Mouse (Mus musculus) lung, adult 2 months (tissue): ENCODE measurements around the gene Trpt1. TPM values are rescaled to one million over a fixed set of nuclear protein-coding genes. Genes with fewer than 3 reads are reported as not detected.

Source experiments
- DNase-seq: peaks from one replicate; pipeline ENCODE4 v3.0.0; 2022
- H3K4me1 ChIP-seq: fragments of 200-500 bp; 2 replicates; pipeline ENCODE4 v1.6.1; 2011; ENCODE audit warnings: low read length; ENCODE audit not compliant: control insufficient read depth, insufficient read depth
- H3K4me3 ChIP-seq: fragments of 200-500 bp; replicated peaks from 2 replicates; pipeline ENCODE3; 2011; ENCODE audit warnings: low read depth, mild to moderate bottlenecking, control low read depth, low read length; ENCODE audit errors: extremely low read depth
- CTCF ChIP-seq: fragments of 200-500 bp; IDR thresholded peaks from 2 replicates; pipeline ENCODE4 v1.5.1; 2011; ENCODE audit warnings: mild to moderate bottlenecking, low read length, control low read depth; ENCODE audit not compliant: insufficient read depth
- POLR2A ChIP-seq: fragments of 200-500 bp; IDR thresholded peaks from 2 replicates; pipeline ENCODE4 v1.6.1; 2011; ENCODE audit warnings: low read depth, mild to moderate bottlenecking, control low read depth, low read length, borderline replicate concordance; ENCODE audit errors: extremely low read depth
- WGBS: fragments of 180-500 bp; shearing (Covaris S2); methylation state at CpG from one replicate; pipeline ENCODE4 v1.1.7; 2018; 5-methylcytosine and 5-hydroxymethylcytosine counted together
- polyA plus RNA-seq: library from polyadenylated mRNA; depleted of rRNA; stranded (reverse); fragments of >200 nt; gene quantifications from 2 replicates; pipeline ENCODE4 v1.2.3, GENCODE M21; 2012

The Trpt1 gene
- polyA plus RNA-seq, 1 experiment: 15.1 TPM

DNA sequence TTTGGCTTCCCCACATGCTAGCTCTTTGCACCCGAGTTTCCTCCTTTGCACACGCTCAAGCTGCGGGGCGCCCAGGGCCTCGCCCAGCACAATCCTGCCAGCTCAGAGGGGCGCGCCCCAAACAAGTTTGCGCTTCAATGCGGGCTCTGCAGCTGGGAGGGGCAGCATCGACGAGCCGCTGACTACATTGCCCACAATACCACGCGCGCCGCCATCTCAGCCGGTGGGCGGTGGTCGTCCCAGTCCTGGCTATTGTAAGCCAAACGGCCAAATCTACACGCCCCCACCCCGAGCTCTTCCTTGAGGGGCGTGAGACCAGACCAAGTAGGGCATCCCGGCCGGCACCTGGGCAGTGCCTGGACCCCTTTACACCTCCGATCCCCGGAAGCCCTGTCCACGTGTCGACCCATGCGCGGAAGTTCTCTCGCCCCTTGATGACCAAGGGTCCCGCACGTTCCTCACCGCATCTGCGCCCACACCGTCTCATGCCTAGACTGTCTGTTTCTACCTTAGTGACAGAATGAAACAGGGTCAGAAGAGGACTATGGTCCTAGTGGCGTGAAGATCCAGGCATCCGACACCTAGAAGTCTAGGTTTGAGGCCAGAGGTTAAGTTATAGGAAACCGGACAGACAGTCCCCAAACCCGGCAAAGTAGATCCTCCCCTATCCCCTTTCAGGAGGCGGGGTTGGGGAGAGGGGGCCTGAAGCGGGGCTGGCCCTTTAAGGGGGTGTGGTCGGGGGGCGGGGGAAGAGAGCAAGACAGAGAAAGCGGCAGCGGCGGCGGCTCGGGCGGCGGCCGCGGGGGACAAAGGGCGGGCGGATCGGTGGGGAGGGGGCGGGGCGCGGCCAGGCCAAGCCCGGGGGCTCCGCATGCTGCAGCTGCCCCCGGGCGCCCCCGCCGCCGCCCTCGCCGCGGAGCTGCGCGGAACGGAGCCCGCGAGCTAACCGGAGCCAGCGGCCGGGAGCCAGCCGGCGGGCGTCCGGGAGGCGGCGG, 21.4 kb upstream of the Trpt1 start, which contains the start of gene Ppp1r14b:
Ppp1r14b (plus strand) TSS at position 758 of the 995 bp plus-strand sequence.
- TF ChIP-seq POLR2A (peak; percentile 33; the same call in 1 of the 2 replicates), CTCF (no peak)
- Histone ChIP-seq H3K4me3 (peak within 1 kb of the TSS; percentile 99), H3K4me1 (peaks cover 22% of the 10 kb centered on the region)
- DNase-seq: peak; percentile 82
- 1% methylated on average over 72 of the region's 84 CpGs for WGBS

DNA sequence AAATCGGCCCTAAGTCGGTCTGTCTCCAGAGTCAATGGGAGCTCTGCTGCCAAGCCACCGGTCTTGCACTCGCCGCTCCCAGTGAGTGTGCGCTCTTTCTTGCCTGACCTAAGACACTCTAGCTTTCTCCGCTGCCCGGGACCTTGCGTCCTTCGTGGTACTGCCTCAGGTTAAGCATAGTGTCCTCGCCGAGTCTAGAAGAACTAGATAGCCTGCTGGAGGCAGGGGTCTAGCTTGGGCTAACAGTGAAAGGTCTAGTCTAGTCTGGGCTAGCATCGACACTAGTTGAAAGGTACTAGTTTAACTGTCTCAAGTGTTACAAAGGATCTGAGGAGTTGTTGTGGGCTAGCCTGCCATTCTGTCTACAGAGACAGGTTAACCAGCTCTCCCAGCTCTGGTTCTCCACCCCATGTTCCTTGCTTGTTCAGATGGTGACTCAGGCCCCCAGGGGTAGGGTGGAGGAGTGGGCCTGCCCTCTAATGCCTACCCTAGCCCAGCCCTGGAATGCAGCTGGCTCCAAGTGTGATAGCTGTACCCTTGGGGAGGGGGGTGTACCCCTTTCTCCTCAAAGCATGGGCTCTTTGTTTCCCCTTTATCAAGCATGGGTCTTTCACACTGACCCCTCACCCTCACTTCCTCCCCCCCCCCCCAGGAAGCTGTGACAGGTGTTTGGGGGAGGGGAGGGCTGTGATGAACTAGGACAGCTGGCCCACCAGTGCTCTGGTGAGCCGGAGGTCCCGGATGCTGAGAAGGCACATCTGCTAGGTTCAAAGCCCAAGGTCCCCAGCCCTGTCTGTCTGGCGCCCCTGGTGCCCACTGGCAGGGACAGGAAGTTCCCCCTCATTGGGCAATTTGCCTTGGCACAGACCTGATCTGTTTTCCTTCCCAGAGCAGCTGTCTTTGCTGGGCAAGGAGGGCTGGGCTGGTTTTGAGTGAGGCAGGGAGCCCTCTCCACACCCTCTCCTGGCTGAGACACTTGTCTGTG, 20.1 kb upstream of the Trpt1 start, which contains the start of gene Plcb3:
Plcb3 (minus strand) TSS at position 934 of the 985 bp plus-strand sequence.
- peak; percentile 50 for DNase-seq
- H3K4me1 ChIP-seq: peaks cover 17% of the 10 kb centered on the region
- WGBS: under 1% methylated on average over 16 of the region's 16 CpGs
- peak within 1 kb of the TSS; percentile 61 for H3K4me3 ChIP-seq
- TF ChIP-seq POLR2A: peak; percentile 15; the same call in 1 of the 2 replicates
- TF ChIP-seq CTCF: 0 out of 2 replicates have a peak, but pooled peaks have one; percentile 14

DNA sequence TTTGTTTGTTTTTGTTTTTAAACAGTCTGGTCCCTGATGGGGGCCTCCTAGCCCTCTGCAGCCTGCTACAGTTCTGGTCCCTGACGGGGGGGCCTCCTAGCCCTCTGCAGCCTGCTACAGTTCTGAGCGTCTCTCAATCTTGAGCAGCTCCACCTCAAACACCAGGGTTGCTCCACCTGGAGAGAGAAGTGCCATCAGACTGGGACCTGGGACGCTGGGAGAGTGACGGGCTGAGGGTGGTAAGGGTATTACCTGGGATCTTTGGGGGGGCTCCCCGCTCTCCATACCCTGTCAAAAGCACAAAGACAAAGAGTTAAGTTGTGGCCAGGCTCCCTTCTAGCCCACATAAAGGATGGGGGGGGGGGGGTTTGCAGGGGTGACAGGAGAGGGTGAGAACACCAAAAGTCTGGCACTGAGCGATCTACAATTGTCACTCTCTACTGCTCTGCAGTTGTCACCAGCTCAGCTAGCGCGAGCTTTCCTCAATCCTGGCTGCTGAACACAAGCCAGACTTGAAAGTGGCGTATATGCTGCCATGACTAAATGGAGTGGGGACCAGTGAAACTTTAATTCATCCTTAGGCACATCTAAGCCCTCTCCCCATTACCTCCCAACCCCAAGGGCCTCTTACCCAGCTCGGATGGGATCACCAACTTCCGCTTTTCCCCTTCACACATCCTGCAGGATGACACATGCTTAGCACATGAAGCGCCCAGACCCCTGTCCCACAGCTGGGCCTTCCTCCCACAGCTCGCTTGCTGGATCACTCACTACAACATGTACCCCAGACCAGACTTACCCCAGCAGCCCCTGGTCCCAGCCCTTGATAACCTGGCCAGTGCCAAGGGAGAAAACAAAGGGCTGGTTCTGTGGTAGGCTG, 17.9 kb upstream of the Trpt1 start:
- WGBS: 83% methylated on average over 13 of the region's 13 CpGs
- TF ChIP-seq POLR2A (no peak), CTCF (no peak)
- no peak overlapping the region for H3K4me3 ChIP-seq
- DNase-seq: no peak
- peaks cover 15% of the 10 kb centered on the region for H3K4me1 ChIP-seq

DNA sequence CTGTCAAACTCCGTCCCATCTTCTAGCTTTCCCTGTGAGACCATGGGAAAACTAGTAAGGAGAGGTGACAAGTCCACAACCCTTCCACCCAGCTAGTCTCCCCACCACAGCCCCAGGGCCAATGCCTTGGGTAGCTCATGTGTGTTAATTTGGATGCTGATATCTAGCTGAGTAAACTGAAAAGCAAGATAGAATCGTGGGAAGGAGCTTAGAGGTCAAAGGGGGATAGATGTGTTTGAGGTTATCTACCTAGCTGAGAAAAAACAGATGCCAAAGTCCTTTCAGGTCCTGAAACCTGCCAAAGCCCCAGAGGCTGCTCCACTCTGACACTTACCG, 17.3 kb upstream of the Trpt1 start:
- H3K4me3 ChIP-seq: no peak overlapping the region
- TF ChIP-seq POLR2A (no peak), CTCF (no peak)
- WGBS: 54% methylated on average over 3 of the region's 3 CpGs
- peaks cover 15% of the 10 kb centered on the region for H3K4me1 ChIP-seq
- DNase-seq: no peak

DNA sequence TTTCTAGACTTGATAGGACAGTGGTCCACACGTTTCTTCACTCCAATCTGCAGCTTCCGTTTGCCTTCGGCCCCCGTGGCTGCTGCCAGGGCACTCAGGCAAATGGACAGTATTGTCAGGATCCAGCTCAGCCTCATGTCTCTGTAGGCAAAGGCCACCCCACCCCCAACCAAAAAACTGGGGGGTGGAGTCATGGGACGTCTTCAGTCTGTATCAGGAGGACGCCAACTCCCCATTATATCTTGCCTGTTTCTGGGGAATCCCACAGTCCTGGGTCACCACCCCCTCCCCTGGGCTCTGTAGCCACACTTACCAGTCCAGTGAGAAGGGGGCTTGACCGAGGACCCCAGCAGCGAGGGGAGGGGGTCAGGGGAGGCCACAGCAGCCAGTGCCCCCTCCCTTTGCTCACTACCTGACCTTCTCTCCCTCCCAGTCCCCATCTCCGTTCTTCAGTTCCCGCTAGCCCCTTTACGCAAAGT, 16.9 kb upstream of the Trpt1 start:
- Histone ChIP-seq H3K4me1 (peaks cover 15% of the 10 kb centered on the region), H3K4me3 (peak overlapping the region; percentile 80)
- DNase-seq: no peak
- no peak for TF ChIP-seq POLR2A
- TF ChIP-seq CTCF: no peak
- 13% methylated on average over 11 of the region's 11 CpGs for WGBS

DNA sequence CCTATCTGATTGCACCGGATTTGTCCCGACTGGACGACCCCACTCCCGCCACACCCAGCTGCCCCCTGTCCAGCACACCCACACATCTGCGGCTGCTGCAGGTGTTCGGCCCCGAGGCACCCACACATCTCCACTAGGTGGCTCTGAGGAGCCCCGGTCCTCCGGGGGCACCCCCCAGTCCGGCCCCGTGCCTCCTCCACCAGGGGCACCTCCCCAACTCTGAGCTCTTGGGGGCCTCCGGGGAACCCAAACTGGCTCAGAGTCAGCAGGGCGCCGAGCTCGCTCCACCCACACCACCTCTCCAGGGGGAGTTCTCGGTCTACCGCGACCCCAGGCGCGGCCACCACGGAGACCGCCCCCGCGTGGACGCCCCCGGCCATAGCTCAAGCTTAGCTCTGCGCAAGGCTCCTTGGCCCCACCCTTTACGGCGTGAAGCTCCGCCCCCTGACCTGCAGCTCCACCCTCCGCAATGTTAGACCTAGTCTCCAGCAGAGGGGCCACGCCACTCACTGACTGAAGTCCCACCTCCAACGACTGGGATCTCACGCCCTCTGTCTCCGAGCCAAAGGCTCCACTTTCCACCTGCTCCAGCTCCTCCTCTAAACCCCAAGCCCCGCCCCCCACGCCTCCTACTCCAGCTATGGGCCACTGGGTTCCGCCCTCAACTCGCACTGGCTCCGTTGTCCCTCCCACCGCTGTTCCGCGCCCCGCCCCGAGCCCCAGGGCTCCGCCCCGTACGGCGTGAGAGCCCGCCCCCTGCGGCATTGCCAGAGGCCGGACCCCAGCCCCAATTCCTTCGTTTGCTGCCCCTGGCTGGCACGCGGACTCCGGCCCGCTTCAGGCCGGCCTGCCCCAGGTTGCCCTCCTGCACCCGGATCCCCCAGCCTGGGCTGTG, 16.2 kb upstream of the Trpt1 start:
- Histone ChIP-seq H3K4me3 (peak overlapping the region; percentile 80), H3K4me1 (peaks cover 15% of the 10 kb centered on the region)
- peak; percentile 31; the same call in 1 of the 2 replicates for TF ChIP-seq CTCF
- TF ChIP-seq POLR2A: peak; percentile 57; the same call in 1 of the 2 replicates
- peak; percentile 99 for DNase-seq
- WGBS: under 1% methylated on average over 58 of the region's 59 CpGs

DNA sequence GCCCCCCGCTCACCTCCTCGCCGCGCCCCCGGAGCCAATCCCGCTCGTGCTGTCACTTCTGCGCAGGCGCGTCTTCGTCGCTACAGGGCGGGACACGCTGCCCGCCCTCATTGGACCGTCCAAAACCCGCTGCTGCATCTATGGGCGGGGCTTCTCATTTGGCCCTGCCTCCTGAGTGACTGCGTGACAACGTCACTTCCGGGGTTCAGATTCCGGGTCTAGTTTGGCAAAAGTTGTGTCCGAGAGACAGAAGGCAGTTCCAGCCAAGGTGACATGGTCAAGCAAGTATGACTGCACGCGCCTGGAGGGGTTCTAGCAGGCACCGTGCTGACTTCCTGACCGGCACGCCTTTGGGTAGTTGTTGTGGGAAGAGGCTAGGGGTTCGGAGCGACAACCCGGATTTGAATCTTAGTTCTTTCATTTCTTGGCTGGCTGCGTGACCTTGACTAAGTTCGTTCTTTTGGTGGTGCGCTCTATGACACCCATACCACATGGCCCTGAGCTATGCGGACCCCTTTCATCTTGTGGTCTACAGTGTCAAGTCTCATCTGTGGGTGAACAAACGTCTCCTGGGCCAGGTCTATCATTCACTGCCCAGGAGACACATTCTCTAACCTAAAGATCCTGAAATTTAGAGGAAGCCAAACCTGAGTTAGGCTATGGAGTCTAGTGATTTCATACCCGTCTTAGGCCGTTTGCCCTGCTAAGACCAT, 15.4 kb upstream of the Trpt1 start, which contains the start of gene Fkbp2:
Fkbp2 (minus strand) TSS at position 121 of the 713 bp plus-strand sequence.
- peak; percentile 99 for DNase-seq
- peak within 1 kb of the TSS; percentile 83 for H3K4me3 ChIP-seq

More for the DNA sequence above, 15.4 kb upstream of the Trpt1 start, which contains the start of gene Fkbp2:
- H3K4me1 ChIP-seq: peaks cover 14% of the 10 kb centered on the region
- TF ChIP-seq CTCF: no peak
- TF ChIP-seq POLR2A: peak; percentile 98
- WGBS: 1% methylated on average over 38 of the region's 38 CpGs
